Mouse (Mus musculus) ES-Bruce4 (cell line): ENCODE measurements around the gene Tspan9.

Experiments
- CTCF ChIP-seq: IDR thresholded peaks from one replicate; pipeline ENCODE4 v1.8.1; 2011; ENCODE audit warnings: low read depth, low read length
- EP300 ChIP-seq: IDR thresholded peaks from 2 replicates; pipeline ENCODE4 v1.6.1; 2011; ENCODE audit warnings: low read depth, low read length; ENCODE audit not compliant: insufficient read depth
- POLR2A ChIP-seq: IDR thresholded peaks from one replicate; pipeline ENCODE4 v1.8.1; 2011; ENCODE audit warnings: low read length; ENCODE audit not compliant: insufficient read depth

DNA sequence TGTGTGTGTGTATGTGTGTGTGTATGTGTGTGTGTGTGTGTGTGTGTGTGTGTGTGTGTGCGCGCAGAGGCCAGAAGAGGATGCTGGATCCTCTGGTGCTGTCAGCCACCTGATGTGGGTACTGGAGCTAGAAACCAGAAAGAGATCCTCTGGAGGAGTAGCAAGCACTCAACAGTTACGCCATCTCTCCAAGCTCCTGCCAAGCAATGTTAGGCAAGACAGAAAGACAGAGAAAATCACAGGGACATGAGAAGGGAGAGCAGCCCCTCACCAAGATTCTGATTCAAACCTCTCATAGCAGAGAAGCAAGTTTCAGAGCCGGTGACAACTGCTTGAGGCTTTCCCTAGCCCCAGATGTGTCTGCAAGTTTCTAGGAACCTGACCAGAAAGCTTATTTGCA, 5.5 kb downstream of the Tspan9 start:
- TF ChIP-seq CTCF (no peak), POLR2A (no peak), EP300 (no peak)
